Mouse (Mus musculus) cortical plate, adult 2 months (tissue): ENCODE measurements around the gene Lrfn1.

Source experiments
- CTCF ChIP-seq: fragments of 200-500 bp; IDR thresholded peaks from 2 replicates; pipeline ENCODE4 v1.5.1; 2011; ENCODE audit warnings: mild to moderate bottlenecking, control low read depth, low read length; ENCODE audit not compliant: insufficient read depth; ENCODE audit errors: extremely low read depth
- POLR2A ChIP-seq: fragments of 200-500 bp; IDR thresholded peaks from 2 replicates; pipeline ENCODE4 v1.6.1; 2011; ENCODE audit warnings: mild to moderate bottlenecking, low read length, control low read depth; ENCODE audit not compliant: insufficient read depth; ENCODE audit errors: extremely low read depth

DNA sequence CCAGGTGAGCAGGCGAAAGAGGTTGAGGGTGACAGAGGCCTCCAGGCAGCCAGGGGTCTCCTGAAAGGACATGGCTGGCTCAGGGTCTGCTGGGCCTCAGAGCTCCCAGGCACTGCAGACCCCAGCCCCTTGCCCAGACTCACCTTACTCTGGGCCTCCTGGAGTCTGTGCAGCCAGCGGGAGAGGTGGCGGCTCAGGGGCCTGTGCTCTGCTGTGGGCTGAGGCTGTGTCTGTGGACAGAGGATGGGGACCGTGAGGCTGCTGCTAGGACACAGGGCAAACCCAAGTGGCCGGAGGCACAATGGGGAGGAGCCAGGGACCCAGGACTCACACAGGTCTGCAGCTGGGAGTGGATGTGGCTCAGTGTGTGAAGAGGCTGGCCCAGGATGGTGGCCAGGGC is 25.6 kb downstream of the Lrfn1 start:
- no peak for TF ChIP-seq CTCF
- no peak for TF ChIP-seq POLR2A
